Mouse (Mus musculus): ENCODE results near the gene Olfr99. TPM values are rescaled to one million over a fixed set of nuclear protein-coding genes. Genes with fewer than 3 reads are reported as not detected.

The Olfr99 gene
- not detected in 2 replicates for total RNA-seq (2014; rRNA removed)
- not detected in 2 replicates for polyA plus RNA-seq (2012; rRNA removed)

- Histone ChIP-seq H3K27me3 (ENCODE audit: control insufficient read depth, insufficient read depth, low read length) (no peaks in the 10 kb centered on the region), H3K79me2 (ENCODE audit: control insufficient read depth, insufficient read depth, low read length) (no peaks in the 10 kb centered on the region), H3K36me3 (ENCODE audit: control insufficient read depth, insufficient read depth, low read length) (no peaks in the 10 kb centered on the region), H3K27ac (replicated peaks; ENCODE audit: insufficient read depth, low read depth, low read length) (no peak within 1 kb of the TSS), H3K9ac (ENCODE audit: low read depth, low read length) (no peak within 1 kb of the TSS), H3K4me3 (ENCODE audit: insufficient read depth, low read depth, low read length) (no peak within 1 kb of the TSS), H3K4me1 (ENCODE audit: control insufficient read depth, insufficient read depth, low read length) (no peaks in the 10 kb centered on the region)
- 84% methylated on average over 1 of the region's 1 CpGs for WGBS
- no peak for DNase-seq (ENCODE audit: extremely low read depth, low read depth, low spot score)
- TF ChIP-seq CTCF (IDR thresholded peaks at IDR 0.05; ENCODE audit: low read depth, low read length): no peak
- TF ChIP-seq POLR2A (IDR thresholded peaks at IDR 0.05; ENCODE audit: extremely low read depth, insufficient read depth, low read length): no peak
These were observed at the start of gene Olfr99 for GRCm38 (mm10) chr17:37283360-37283759. TSS of gene Olfr99 (minus strand) at chr17:37283460.

GRCm38 (mm10) chr17:37316954-37317353, 33.7 kb upstream of the Olfr99 start, which contains the start of gene Olfr102:
TSS of gene Olfr102 (minus strand) at chr17:37317054.
- no peaks in the 10 kb centered on the region for H3K36me3 ChIP-seq (ENCODE audit: control insufficient read depth, insufficient read depth, low read length)
- no peak for DNase-seq (ENCODE audit: extremely low read depth, low read depth, low spot score)
- H3K9ac ChIP-seq (ENCODE audit: low read depth, low read length): no peak within 1 kb of the TSS
- no peak within 1 kb of the TSS for H3K27ac ChIP-seq (replicated peaks; ENCODE audit: insufficient read depth, low read depth, low read length)
- no peaks in the 10 kb centered on the region for H3K27me3 ChIP-seq (ENCODE audit: control insufficient read depth, insufficient read depth, low read length)
- TF ChIP-seq CTCF (IDR thresholded peaks at IDR 0.05; ENCODE audit: low read depth, low read length) (no peak), POLR2A (IDR thresholded peaks at IDR 0.05; ENCODE audit: extremely low read depth, insufficient read depth, low read length) (no peak)
- no peaks in the 10 kb centered on the region for H3K79me2 ChIP-seq (ENCODE audit: control insufficient read depth, insufficient read depth, low read length)
- H3K4me3 ChIP-seq (ENCODE audit: insufficient read depth, low read depth, low read length): no peak within 1 kb of the TSS
- H3K4me1 ChIP-seq (ENCODE audit: control insufficient read depth, insufficient read depth, low read length): no peaks in the 10 kb centered on the region

- Histone ChIP-seq H3K9ac (ENCODE audit: low read depth, low read length) (no peak overlapping the region), H3K4me1 (ENCODE audit: control insufficient read depth, insufficient read depth, low read length) (no peaks in the 10 kb centered on the region), H3K36me3 (ENCODE audit: control insufficient read depth, insufficient read depth, low read length) (no peaks in the 10 kb centered on the region), H3K79me2 (ENCODE audit: control insufficient read depth, insufficient read depth, low read length) (no peaks in the 10 kb centered on the region), H3K4me3 (ENCODE audit: insufficient read depth, low read depth, low read length) (no peak overlapping the region), H3K27ac (replicated peaks; ENCODE audit: insufficient read depth, low read depth, low read length) (no peak overlapping the region), H3K27me3 (ENCODE audit: control insufficient read depth, insufficient read depth, low read length) (no peaks in the 10 kb centered on the region)
- WGBS: 38% methylated on average over 2 of the region's 2 CpGs
- DNase-seq (ENCODE audit: extremely low read depth, low read depth, low spot score): no peak
- no peak for TF ChIP-seq POLR2A (IDR thresholded peaks at IDR 0.05; ENCODE audit: extremely low read depth, insufficient read depth, low read length)
- TF ChIP-seq CTCF (IDR thresholded peaks at IDR 0.05; ENCODE audit: low read depth, low read length): no peak
These were observed 27.0 kb upstream of the Olfr99 start for GRCm38 (mm10) chr17:37310146-37310699.

- Histone ChIP-seq H3K9ac (ENCODE audit: low read depth, low read length) (no peak overlapping the region), H3K79me2 (ENCODE audit: control insufficient read depth, insufficient read depth, low read length) (no peaks in the 10 kb centered on the region), H3K4me1 (ENCODE audit: control insufficient read depth, insufficient read depth, low read length) (no peaks in the 10 kb centered on the region), H3K4me3 (ENCODE audit: insufficient read depth, low read depth, low read length) (no peak overlapping the region), H3K36me3 (ENCODE audit: control insufficient read depth, insufficient read depth, low read length) (no peaks in the 10 kb centered on the region), H3K27ac (replicated peaks; ENCODE audit: insufficient read depth, low read depth, low read length) (no peak overlapping the region), H3K27me3 (ENCODE audit: control insufficient read depth, insufficient read depth, low read length) (no peaks in the 10 kb centered on the region)
- DNase-seq (ENCODE audit: extremely low read depth, low read depth, low spot score): peak; percentile 4
- no peak for TF ChIP-seq POLR2A (IDR thresholded peaks at IDR 0.05; ENCODE audit: extremely low read depth, insufficient read depth, low read length)
- no peak for TF ChIP-seq CTCF (IDR thresholded peaks at IDR 0.05; ENCODE audit: low read depth, low read length)
- WGBS: 34% methylated on average over 4 of the region's 4 CpGs
These were observed 25.2 kb upstream of the Olfr99 start for GRCm38 (mm10) chr17:37308483-37308882.

GRCm38 (mm10) chr17:37304213-37304612, 21.0 kb upstream of the Olfr99 start, which contains the start of gene Olfr101:
TSS of gene Olfr101 (minus strand) at chr17:37304313.
- H3K9ac ChIP-seq (ENCODE audit: low read depth, low read length): no peak within 1 kb of the TSS
- WGBS: 76% methylated on average over 4 of the region's 4 CpGs
- no peaks in the 10 kb centered on the region for H3K79me2 ChIP-seq (ENCODE audit: control insufficient read depth, insufficient read depth, low read length)
- no peaks in the 10 kb centered on the region for H3K4me1 ChIP-seq (ENCODE audit: control insufficient read depth, insufficient read depth, low read length)
- H3K27ac ChIP-seq (replicated peaks; ENCODE audit: insufficient read depth, low read depth, low read length): no peak within 1 kb of the TSS
- H3K27me3 ChIP-seq (ENCODE audit: control insufficient read depth, insufficient read depth, low read length): no peaks in the 10 kb centered on the region
- no peak within 1 kb of the TSS for H3K4me3 ChIP-seq (ENCODE audit: insufficient read depth, low read depth, low read length)
- no peak for DNase-seq (ENCODE audit: extremely low read depth, low read depth, low spot score)
- TF ChIP-seq POLR2A (IDR thresholded peaks at IDR 0.05; ENCODE audit: extremely low read depth, insufficient read depth, low read length) (no peak), CTCF (IDR thresholded peaks at IDR 0.05; ENCODE audit: low read depth, low read length) (no peak)
- H3K36me3 ChIP-seq (ENCODE audit: control insufficient read depth, insufficient read depth, low read length): no peaks in the 10 kb centered on the region

- no peak for TF ChIP-seq CTCF (IDR thresholded peaks at IDR 0.05; ENCODE audit: low read depth, low read length)
- TF ChIP-seq POLR2A (IDR thresholded peaks at IDR 0.05; ENCODE audit: extremely low read depth, insufficient read depth, low read length): no peak
- Histone ChIP-seq H3K4me1 (ENCODE audit: control insufficient read depth, insufficient read depth, low read length) (no peaks in the 10 kb centered on the region), H3K9ac (ENCODE audit: low read depth, low read length) (no peak overlapping the region), H3K27ac (replicated peaks; ENCODE audit: insufficient read depth, low read depth, low read length) (no peak overlapping the region), H3K79me2 (ENCODE audit: control insufficient read depth, insufficient read depth, low read length) (no peaks in the 10 kb centered on the region), H3K4me3 (ENCODE audit: insufficient read depth, low read depth, low read length) (no peak overlapping the region), H3K36me3 (ENCODE audit: control insufficient read depth, insufficient read depth, low read length) (no peaks in the 10 kb centered on the region), H3K27me3 (ENCODE audit: control insufficient read depth, insufficient read depth, low read length) (no peaks in the 10 kb centered on the region)
- 91% methylated on average over 1 of the region's 1 CpGs for WGBS
- no peak for DNase-seq (ENCODE audit: extremely low read depth, low read depth, low spot score)
These were observed 2.9 kb downstream of the Olfr99 start for GRCm38 (mm10) chr17:37280331-37280730.

Data from liver, adult 2 months (tissue).